Mouse (Mus musculus): ENCODE measurements around the gene Ppp1r2.

GRCm38 (mm10) chr16:31299960-31300353 lies 24.9 kb upstream of the Ppp1r2 start:
- TF ChIP-seq POLR2A (IDR thresholded peaks at IDR 0.05; ENCODE audit: extremely low read depth, insufficient read depth, low read length) (no peak), CTCF (IDR thresholded peaks at IDR 0.05; ENCODE audit: extremely low read depth, insufficient read depth, low read length) (no peak)

All from cortical plate, adult 2 months (tissue).